Mouse (Mus musculus) MEL-GATA-1-ER (cell line): ENCODE results near the gene 4930556J24Rik.

Experiments used
- DNase-seq: peaks from one replicate; pipeline ENCODE4 v3.0.0-alpha.2; 2012; ENCODE audit warnings: low read depth; ENCODE audit errors: extremely low read depth

The 4930556J24Rik gene

GRCm38 (mm10) chr11:3893970-3894369 is 82.6 kb downstream of the 4930556J24Rik start:
- DNase-seq: no peak
